Mouse (Mus musculus) gastrocnemius, adult 2 months (tissue): ENCODE data around the gene Lag3. TPM values are rescaled to one million over a fixed set of nuclear protein-coding genes. Genes with fewer than 3 reads are reported as not detected.

Source experiments
- DNase-seq: peaks from one replicate; pipeline ENCODE4 v3.0.0; 2022
- H3K27ac ChIP-seq: fragments of 200-600 bp; 2 replicates; pipeline ENCODE4 v1.8.1; 2022; ENCODE audit warnings: mild to moderate bottlenecking
- H3K4me3 ChIP-seq: fragments of 200-600 bp; 2 replicates; pipeline ENCODE4 v1.8.1; 2022; ENCODE audit warnings: mild to moderate bottlenecking, moderate library complexity
- CTCF ChIP-seq: fragments of 200-600 bp; IDR thresholded peaks from 2 replicates; pipeline ENCODE4 v1.8.1; 2022; ENCODE audit warnings: antibody characterized with exemption, mild to moderate bottlenecking, moderate library complexity
- intact Hi-C: fragments of 180-260 bp; cut with DNase I; formaldehyde crosslinking; loops from one replicate; pipeline ENCODE4 v1.15.1; 2025
- total RNA-seq, 2 experiments: library from RNA; stranded (reverse); gene quantifications; 2 replicates each; pipeline ENCODE4 v1.2.3; 2021

Gene Lag3
- total RNA-seq, 2 experiments from 2014 or later: 0.11 to 0.13 TPM

GRCm38 (mm10) chr6:124918331-124918690 lies 6.8 kb upstream of the Lag3 start:
- Histone ChIP-seq H3K4me3 (peak overlapping the region; percentile 91), H3K27ac (peak overlapping the region; percentile 94)
- no peak for TF ChIP-seq CTCF
- intact Hi-C loops: loop anchor here (1.0 to 5.0 kb wide), 4 partner anchors 12 to 164 kb away; partner anchors contain the start of genes Atn1, Gm45234 and Zfp384
- no peak for DNase-seq

- Histone ChIP-seq H3K4me3 (peak overlapping the region; percentile 91), H3K27ac (peak overlapping the region; percentile 94)
- no peak for TF ChIP-seq CTCF
- DNase-seq: peak; percentile 94
- intact Hi-C loops: loop anchor here (1.0 to 5.0 kb wide), 4 partner anchors 13 to 165 kb away; partner anchors contain the start of genes Atn1, Gm45234 and Zfp384
These were observed 6.2 kb upstream of the Lag3 start for GRCm38 (mm10) chr6:124917518-124918330.

- H3K4me3 ChIP-seq: peak overlapping the region; percentile 91
- TF ChIP-seq CTCF: peak; percentile 81
- intact Hi-C loops: loop anchor here (5.0 kb wide), 3 partner anchors 90 to 165 kb away; partner anchors contain the start of genes Atn1, Gm45234 and Zfp384
- peak; percentile 96 for DNase-seq
- H3K27ac ChIP-seq: peak overlapping the region; percentile 94
These were observed 5.4 kb upstream of the Lag3 start for GRCm38 (mm10) chr6:124916695-124917517.

GRCm38 (mm10) chr6:124915942-124916694 lies 4.6 kb upstream of the Lag3 start:
- TF ChIP-seq CTCF: no peak
- H3K4me3 ChIP-seq: peak overlapping the region; percentile 91
- H3K27ac ChIP-seq: peak overlapping the region; percentile 94
- intact Hi-C loops: loop anchor here (5.0 kb wide), 3 partner anchors 91 to 166 kb away; partner anchors contain the start of genes Atn1, Gm45234 and Zfp384
- no peak for DNase-seq

- peak overlapping the region; percentile 91 for H3K4me3 ChIP-seq
- no peak for TF ChIP-seq CTCF
- peak overlapping the region; percentile 94 for H3K27ac ChIP-seq
- DNase-seq: no peak
- intact Hi-C loops: loop anchor here (5.0 kb wide), 3 partner anchors 92 to 167 kb away; partner anchors contain the start of genes Atn1, Gm45234 and Zfp384
These were observed 3.8 kb upstream of the Lag3 start for GRCm38 (mm10) chr6:124915160-124915941.

- Histone ChIP-seq H3K27ac (no peak overlapping the region), H3K4me3 (peak overlapping the region; percentile 91; the same call in 1 of the 2 replicates)
- no peak for DNase-seq
- intact Hi-C loops: no loop called here
- no peak for TF ChIP-seq CTCF
These were observed 3.0 kb upstream of the Lag3 start for GRCm38 (mm10) chr6:124914511-124914910.

GRCm38 (mm10) chr6:124913721-124914285 lies 2.3 kb upstream of the Lag3 start:
- intact Hi-C loops: no loop called here
- no peak overlapping the region for H3K27ac ChIP-seq
- TF ChIP-seq CTCF: no peak
- H3K4me3 ChIP-seq: no peak overlapping the region
- DNase-seq: no peak

- DNase-seq: no peak
- intact Hi-C loops: no loop called here
These were observed 1.7 kb upstream of the Lag3 start for GRCm38 (mm10) chr6:124913214-124913613.

GRCm38 (mm10) chr6:124910032-124910431 lies 1.5 kb downstream of the Lag3 start:
- DNase-seq: no peak
- intact Hi-C loops: no loop called here
- no peak for TF ChIP-seq CTCF
- Histone ChIP-seq H3K27ac (no peak overlapping the region), H3K4me3 (no peak overlapping the region)

More at GRCm38 (mm10) chr6:124913214-124913613, 1.7 kb upstream of the Lag3 start:
- Histone ChIP-seq H3K27ac (no peak overlapping the region), H3K4me3 (no peak overlapping the region)
- no peak for TF ChIP-seq CTCF

GRCm38 (mm10) chr6:124907767-124908166 lies 3.7 kb downstream of the Lag3 start:
- DNase-seq: no peak
- intact Hi-C loops: no loop called here

More at GRCm38 (mm10) chr6:124907767-124908166, 3.7 kb downstream of the Lag3 start:
- no peak for TF ChIP-seq CTCF
- Histone ChIP-seq H3K4me3 (no peak overlapping the region), H3K27ac (no peak overlapping the region)
